Mouse (Mus musculus): ENCODE data around the gene Gm47955.
"Not testable (repeated sequence)": the region's sequence is repeated elsewhere in the genome, so short reads cannot be mapped to it uniquely, and the experiment has no call there.

The Gm47955 gene

GRCm38 (mm10) chr1:82959870-82960385 lies at the start of gene Gm47955:
TSS of gene Gm47955 (plus strand) at chr1:82960286.
- no peak for DNase-seq

GRCm38 (mm10) chr1:82913025-82913424 lies 47.1 kb upstream of the Gm47955 start, which contains the start of gene A030005L19Rik:
TSS of gene A030005L19Rik (plus strand) at chr1:82913325.
- DNase-seq, result no peak

- not testable (repeated sequence) for DNase-seq
Measured at GRCm38 (mm10) chr1:82913434-82913833, 46.7 kb upstream of the Gm47955 start.

GRCm38 (mm10) chr1:82924650-82925049 lies 35.4 kb upstream of the Gm47955 start, which contains the start of gene A030014E15Rik:
TSS of gene A030014E15Rik (plus strand) at chr1:82924917.
- no peak for DNase-seq

GRCm38 (mm10) chr1:82930558-82930957 lies 29.5 kb upstream of the Gm47955 start:
- DNase-seq, result not testable (repeated sequence)

- not testable (repeated sequence) for DNase-seq
Measured at GRCm38 (mm10) chr1:82931326-82931725, 28.8 kb upstream of the Gm47955 start, which contains the start of gene Gm6217. TSS of gene Gm6217 (minus strand) at chr1:82931399.

GRCm38 (mm10) chr1:82938666-82939065 lies 21.4 kb upstream of the Gm47955 start:
- no peak for DNase-seq

- not testable (repeated sequence) for DNase-seq
Measured at GRCm38 (mm10) chr1:82942505-82942904, 17.6 kb upstream of the Gm47955 start.

- DNase-seq, result not testable (repeated sequence)
Measured at GRCm38 (mm10) chr1:82943295-82943694, 16.8 kb upstream of the Gm47955 start, which contains the start of gene A030003K21Rik. TSS of gene A030003K21Rik (minus strand) at chr1:82943388.

GRCm38 (mm10) chr1:82946029-82946428 lies 14.1 kb upstream of the Gm47955 start:
- DNase-seq, result not testable (repeated sequence)

- DNase-seq, result no peak
Measured at GRCm38 (mm10) chr1:82948601-82949000, 11.5 kb upstream of the Gm47955 start.

- DNase-seq, result not testable (repeated sequence)
Measured at GRCm38 (mm10) chr1:82955913-82956312, 4.2 kb upstream of the Gm47955 start, which contains the start of gene Gm7544. TSS of gene Gm7544 (minus strand) at chr1:82956013.

GRCm38 (mm10) chr1:82966413-82966812 lies 6.3 kb downstream of the Gm47955 start:
- DNase-seq, result no peak

GRCm38 (mm10) chr1:82972046-82972445 lies 12.0 kb downstream of the Gm47955 start:
- DNase-seq, result no peak

- no peak for DNase-seq
Measured at GRCm38 (mm10) chr1:82973244-82973643, 13.2 kb downstream of the Gm47955 start.

- peak in 1 of 2 experiments; percentile 14 for DNase-seq
Measured at GRCm38 (mm10) chr1:82973901-82974300, 13.8 kb downstream of the Gm47955 start.

- DNase-seq, result no peak
Measured at GRCm38 (mm10) chr1:82974342-82974741, 14.3 kb downstream of the Gm47955 start.

GRCm38 (mm10) chr1:82975750-82976149 lies 15.7 kb downstream of the Gm47955 start:
- DNase-seq, result no peak

GRCm38 (mm10) chr1:82977840-82978239 lies 17.8 kb downstream of the Gm47955 start:
- DNase-seq, result no peak

GRCm38 (mm10) chr1:82986738-82987137 lies 26.7 kb downstream of the Gm47955 start:
- no peak for DNase-seq

- no peak for DNase-seq
Measured at GRCm38 (mm10) chr1:82987530-82988198, 27.6 kb downstream of the Gm47955 start.

- no peak for DNase-seq
Measured at GRCm38 (mm10) chr1:82991062-82991461, 31.0 kb downstream of the Gm47955 start.

- no peak for DNase-seq
Measured at GRCm38 (mm10) chr1:82991596-82991995, 31.5 kb downstream of the Gm47955 start.

- DNase-seq, result no peak
Measured at GRCm38 (mm10) chr1:82992093-82992492, 32.0 kb downstream of the Gm47955 start.
